Mouse (Mus musculus) urinary bladder, postnatal 25 days (tissue): ENCODE results near the gene Vps16.

ENCODE experiments used
- DNase-seq: peaks from one replicate; pipeline ENCODE4 v3.0.0; 2022; ENCODE audit warnings: low spot score

The Vps16 gene

GRCm38 (mm10) chr2:130424126-130424853 is at the start of gene Vps16, which contains the start of gene Pced1a:
Vps16 (plus strand) TSS chr2:130424339.
Pced1a (minus strand) TSS chr2:130424701.
- DNase-seq = peak; percentile 91

GRCm38 (mm10) chr2:130374951-130375350 is 49.2 kb upstream of the Vps16 start:
- no peak for DNase-seq

DNA sequence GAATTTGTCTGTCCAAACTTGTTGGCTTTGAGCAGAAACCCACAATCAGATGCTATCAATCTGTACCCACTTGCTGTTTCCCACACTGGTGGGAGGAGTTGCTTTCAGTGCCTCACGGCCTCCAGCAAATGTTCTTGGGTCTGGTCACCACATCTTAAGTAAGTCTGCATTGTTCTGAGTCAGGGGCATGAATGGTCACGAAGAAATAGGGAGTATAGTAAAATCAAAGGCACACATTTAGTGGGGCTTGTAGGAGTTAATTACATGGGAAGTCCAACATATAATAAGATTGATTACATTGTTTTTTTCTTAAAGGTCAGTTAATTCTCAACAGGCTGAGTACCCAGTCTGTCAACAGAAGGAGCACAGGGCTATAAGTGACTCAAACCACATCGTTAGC is 40.9 kb upstream of the Vps16 start:
- no peak for DNase-seq

DNA sequence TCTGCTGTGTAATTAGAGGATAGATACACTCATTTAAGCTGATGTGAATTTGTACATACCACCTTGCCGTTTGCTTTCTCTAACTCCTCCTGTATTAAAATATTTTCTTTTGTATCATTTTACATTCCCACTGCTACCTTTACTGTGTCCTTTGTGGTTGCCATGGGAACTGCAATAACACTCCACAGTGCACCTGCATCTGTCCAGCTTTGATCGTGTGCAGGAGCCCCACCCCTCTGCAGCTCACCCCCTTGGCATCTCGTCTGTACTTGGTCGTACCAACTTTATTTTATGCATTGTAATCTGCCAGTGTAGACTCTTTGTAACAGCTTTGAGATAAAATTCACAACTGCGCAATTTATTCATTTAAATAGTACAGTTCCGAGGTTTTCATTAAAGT is 40.2 kb upstream of the Vps16 start:
- no peak for DNase-seq

GRCm38 (mm10) chr2:130386212-130386611 is 37.9 kb upstream of the Vps16 start:
- no peak for DNase-seq

DNA sequence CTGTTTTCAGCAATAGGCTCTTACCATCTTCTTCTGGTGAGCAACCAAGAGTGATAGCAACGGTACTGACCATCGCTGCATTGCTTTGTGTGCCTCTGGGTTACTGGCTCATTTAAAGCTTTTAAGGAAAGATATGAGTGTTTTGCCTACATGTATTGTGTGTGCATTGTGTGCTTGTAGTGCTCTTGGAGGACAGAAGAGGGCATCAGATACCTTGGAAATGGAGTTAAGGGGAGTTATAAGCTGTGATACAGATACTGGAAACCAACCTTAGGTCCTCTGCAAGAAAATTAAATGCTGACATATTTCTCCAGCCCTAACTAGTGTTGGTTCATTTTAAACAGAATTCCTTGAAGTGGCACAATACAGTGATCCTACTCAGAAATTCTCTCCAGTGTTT is 35.3 kb upstream of the Vps16 start:
- no peak for DNase-seq

DNA sequence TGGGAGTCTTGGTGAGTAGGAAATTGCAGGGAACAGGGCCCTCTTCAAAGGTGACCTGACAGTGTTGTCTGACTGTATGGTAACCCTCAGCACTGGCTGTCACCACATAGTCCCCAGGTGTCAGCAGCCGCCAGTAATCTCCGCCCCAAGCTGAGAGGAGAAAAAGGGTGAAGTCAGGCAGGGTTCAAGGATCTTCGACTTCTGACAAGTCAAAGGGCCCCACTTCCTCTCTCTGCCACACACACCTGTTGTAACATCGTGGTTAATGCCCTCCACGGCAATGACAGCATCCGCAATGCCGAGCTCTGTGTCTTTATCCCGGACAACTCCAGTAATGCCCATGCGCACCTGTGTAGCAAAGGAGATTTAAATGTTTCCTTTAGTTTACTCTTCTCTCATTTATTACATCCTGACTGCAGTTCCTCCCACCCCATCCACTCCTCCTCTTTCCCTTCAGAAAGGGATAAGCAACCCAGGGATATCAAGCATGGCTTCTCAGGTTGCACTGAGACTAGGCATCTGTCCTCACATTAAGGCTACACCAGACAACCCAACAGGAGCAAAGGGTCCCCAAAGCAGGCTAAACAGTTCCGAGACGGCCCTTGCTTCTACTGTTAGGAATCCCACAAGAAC is 33.0 kb upstream of the Vps16 start:
- no peak for DNase-seq

GRCm38 (mm10) chr2:130392836-130393235 is 31.3 kb upstream of the Vps16 start:
- DNase-seq = no peak

DNA sequence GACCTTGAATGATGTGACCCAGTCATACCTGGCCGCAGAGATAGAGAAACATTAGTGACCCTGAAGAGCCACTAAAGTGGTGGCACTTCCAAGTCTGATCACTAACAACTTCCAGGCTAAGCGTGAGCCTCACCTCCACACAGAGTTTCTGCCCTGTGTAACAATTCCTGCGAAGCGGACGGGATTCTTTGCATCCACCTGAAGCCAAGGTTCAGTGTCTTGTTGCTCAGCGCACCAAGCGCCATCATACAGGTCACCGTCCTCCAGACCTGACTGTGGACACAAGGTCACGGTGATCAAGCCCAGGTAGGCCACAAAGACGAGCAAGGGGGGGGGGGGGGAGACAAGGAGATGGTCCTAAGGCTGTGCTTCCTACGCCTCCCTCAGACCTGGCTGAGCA is 28.4 kb upstream of the Vps16 start:
- no peak for DNase-seq

DNA sequence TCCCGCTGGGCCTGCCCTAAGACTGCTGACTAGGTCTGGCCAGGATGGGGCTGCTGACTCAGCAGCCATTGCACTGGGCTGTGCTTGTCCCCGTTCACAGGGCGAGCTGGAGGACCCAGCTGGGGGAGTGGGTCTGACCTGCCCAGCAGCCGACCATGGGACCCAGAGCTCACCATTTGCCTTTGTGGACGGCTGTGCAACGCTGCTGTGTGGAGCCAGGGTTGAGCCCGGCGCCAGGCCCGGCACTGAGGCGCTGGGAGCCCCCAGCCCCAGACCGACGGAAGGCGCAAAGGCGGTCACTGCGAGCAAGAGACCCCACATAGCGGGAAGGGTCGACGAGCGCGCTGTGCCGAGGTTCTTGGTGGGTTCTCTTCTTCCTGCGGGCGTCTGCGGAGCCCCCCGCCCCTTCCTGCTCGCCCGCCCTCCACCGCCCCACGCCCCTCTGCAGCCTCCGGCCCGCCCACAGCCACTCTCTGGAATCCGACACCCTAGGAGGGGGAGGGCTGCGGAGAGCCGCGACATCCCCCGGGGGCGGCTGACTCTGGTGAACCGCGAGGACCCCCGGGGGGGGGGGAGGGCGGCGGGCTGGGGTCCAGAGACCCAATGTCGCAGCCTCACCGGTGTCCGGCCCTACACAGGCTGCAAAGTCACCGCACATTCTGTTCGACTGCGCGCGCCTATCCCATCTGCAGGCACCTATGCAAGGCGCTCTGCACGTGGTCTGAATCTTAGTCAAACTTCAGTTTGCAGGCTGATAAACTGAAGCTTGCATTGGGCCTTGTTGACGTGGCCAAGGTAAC is 26.8 kb upstream of the Vps16 start, which contains the start of gene Cpxm1:
TSS of gene Cpxm1 (minus strand) at position 389 of the 800 bp plus-strand sequence.
- DNase-seq = peak; percentile 20

GRCm38 (mm10) chr2:130398091-130398490 is 26.0 kb upstream of the Vps16 start:
- peak; percentile 35 for DNase-seq

DNA sequence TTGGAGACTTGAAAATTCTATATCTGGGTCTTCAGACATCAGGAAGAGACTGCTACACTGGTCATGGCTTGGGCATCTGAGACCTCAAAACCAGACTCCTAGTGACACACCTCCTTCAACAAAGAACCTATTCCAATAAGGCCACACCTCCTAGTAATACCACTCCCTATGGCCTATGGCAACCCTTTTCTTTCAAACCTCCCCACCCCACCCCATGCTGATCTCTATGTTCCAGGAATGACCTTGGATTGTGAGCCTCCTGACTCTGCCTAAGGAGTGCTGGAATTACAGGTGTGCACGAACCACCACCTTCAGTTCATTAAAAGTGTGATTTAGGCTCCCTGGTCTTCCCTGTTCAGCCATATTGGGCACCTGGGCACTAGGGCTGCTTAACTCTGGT is 24.1 kb upstream of the Vps16 start:
- DNase-seq = no peak

- DNase-seq = no peak
These were observed 22.2 kb upstream of the Vps16 start for GRCm38 (mm10) chr2:130401891-130402290.

DNA sequence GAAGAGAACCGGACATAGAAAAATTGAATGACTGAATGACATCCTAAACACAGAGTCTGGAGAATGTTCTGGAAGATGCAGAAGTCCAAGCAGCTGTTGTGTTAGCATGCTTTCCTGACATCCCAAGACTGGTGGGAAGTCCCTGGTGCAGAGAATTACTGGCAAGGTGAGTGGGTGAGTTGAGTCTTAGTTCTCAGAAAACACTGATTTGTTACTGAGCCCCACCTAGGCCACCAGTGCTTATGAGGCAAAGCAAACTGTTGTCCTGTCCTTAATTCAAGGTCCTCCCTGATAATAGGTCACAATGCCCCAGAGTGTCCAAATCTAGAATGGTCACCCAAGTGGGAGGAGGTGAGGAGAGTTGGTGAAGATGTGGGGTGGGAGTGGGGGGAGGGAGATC is 19.2 kb upstream of the Vps16 start, which contains the start of the genes Gm28372 and 1700020A23Rik:
TSS of gene Gm28372 (plus strand) at position 301 of the 400 bp plus-strand sequence.
TSS of gene 1700020A23Rik (plus strand) at position 321 of the 400 bp plus-strand sequence.
- DNase-seq = no peak

- no peak for DNase-seq
These were observed 18.0 kb upstream of the Vps16 start, which contains the start of gene Tmem239 for GRCm38 (mm10) chr2:130406178-130406577. Tmem239 (plus strand) TSS chr2:130406478.

DNA sequence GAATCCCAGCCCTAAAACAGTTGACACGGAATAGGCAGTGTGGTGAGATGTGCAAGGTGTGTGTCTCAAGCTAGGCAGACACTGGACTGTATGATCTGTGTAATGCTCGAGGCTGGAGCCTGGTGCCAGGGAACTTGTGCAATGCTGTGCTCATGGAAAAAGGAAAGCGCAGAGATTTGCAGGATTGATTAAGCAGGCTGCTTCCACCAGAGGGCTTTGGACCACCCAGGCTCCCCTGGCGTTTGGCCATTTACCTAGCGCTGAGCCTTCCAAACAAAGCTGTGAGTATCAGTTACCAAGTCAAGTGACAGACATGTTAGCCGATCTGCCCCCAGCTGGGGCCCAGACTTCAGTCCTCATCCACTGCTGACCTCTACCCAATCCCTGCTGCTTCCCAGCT is 15.9 kb upstream of the Vps16 start:
- no peak for DNase-seq

DNA sequence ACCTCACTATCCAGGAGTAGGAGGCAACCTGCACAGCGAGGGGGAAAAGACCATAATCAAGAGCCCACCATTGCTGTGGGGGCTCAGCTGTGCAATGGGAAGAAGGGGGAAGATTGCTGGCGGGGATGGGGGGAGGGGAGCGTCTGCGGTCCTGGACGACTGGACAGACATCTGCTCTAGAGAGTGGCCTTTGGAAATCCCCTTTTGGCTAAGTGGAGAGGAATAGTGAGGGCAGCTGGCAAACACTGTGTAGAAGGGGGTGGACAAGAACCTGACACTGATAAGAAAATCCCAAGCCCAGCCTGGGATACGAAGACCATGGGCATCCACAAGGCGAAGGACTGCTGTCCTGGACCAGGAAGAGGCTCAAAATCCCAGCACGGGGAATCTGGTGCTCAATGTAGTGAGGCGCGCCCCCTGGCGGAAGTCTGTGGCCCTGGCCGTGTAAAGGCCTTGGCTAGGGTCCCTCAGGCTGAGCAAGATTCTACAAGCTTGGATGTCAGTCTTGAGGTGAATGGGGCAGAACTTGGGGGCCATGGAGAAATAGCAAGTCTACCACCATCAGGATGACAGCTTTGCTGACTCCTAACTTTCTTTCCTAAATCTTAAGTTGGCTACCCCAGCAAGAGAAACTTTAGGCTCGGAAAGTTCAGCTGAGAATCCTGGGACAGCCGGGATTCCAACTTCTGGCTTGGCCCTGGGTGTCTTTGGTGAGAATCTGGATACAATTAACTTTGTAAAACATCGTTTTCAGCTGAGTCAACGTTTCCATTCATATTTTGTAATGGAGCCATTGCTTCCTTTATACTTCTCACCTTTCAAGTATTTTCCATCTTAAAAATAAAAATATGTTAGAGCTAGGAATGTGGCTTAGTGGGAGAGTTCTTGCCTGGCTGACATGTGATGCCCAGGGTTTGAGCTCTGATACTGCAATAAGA is 12.3 kb upstream of the Vps16 start:
- peak; percentile 88 for DNase-seq

DNA sequence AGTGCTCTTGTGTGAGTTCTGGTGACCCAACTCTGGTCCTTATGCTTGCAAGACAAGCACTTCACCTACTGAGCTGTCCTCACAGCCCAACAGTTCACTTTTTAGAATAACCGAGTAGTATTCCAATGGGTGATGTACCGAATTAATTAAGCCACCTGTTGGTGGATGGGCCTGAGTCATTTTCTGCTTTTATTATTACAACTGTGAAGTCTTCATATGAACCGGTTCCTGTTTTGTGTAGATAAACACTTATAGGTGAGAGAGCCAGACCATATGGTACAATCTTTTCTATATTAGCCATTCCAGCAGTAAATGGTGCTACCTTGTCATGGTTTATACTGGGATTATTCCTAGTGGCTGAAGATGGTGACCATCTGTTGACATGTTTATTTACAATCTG is 11.4 kb upstream of the Vps16 start:
- DNase-seq = no peak

DNA sequence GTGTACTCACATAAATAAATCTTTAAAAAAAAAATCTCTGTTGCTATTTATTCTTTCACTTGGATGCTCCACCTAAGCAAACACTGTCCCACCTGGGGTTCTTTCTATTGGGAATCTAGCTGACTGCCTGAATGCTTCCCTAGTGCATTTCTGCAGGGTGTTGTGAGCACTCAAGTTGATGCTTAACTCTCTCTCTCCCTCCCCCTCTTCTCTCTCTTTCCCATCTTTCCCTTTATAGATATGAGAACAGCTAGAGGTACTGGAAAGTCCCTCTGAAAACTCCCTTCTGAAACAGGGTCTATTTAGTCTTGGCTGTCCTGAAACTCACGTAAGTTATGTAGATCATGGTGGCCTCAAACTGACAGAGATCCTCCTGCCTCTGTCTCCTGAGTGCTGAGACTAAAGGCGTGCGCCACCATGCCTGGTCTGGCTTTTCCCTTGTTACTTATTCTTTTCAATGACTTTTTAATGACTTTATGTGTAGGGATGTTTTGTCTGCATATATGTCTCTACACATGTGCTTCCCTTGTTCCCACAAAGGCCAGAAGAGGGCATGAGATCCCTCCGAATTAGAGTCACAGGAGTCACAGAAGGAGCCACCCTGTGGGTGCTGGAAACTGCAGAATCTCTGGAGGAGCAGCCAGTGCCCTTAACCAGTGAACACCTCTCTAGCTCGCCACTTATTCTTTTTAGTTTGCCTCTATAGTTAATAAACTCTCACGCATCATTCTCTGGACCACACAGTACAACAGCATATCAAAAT is 9.9 kb upstream of the Vps16 start:
- no peak for DNase-seq

- DNase-seq = no peak
These were observed 2.1 kb upstream of the Vps16 start for GRCm38 (mm10) chr2:130421781-130422620.
